Mouse (Mus musculus) lung, adult 2 months (tissue): ENCODE data around the gene Capn8. TPM values are rescaled to one million over a fixed set of nuclear protein-coding genes. Genes with fewer than 3 reads are reported as not detected.
A peak's percentile ranks its signal among the peaks of the same experiment; 100 is the strongest.

Experiments used
- DNase-seq: peaks from one replicate; pipeline ENCODE4 v3.0.0; 2022
- H3K4me1 ChIP-seq: fragments of 200-500 bp; 2 replicates; pipeline ENCODE4 v1.6.1; 2011; ENCODE audit warnings: low read length; ENCODE audit not compliant: control insufficient read depth, insufficient read depth
- H3K4me3 ChIP-seq: fragments of 200-500 bp; replicated peaks from 2 replicates; pipeline ENCODE3; 2011; ENCODE audit warnings: low read depth, mild to moderate bottlenecking, control low read depth, low read length; ENCODE audit errors: extremely low read depth
- CTCF ChIP-seq: fragments of 200-500 bp; IDR thresholded peaks from 2 replicates; pipeline ENCODE4 v1.5.1; 2011; ENCODE audit warnings: mild to moderate bottlenecking, low read length, control low read depth; ENCODE audit not compliant: insufficient read depth
- POLR2A ChIP-seq: fragments of 200-500 bp; IDR thresholded peaks from 2 replicates; pipeline ENCODE4 v1.6.1; 2011; ENCODE audit warnings: low read depth, mild to moderate bottlenecking, control low read depth, low read length, borderline replicate concordance; ENCODE audit errors: extremely low read depth
- WGBS: fragments of 180-500 bp; shearing (Covaris S2); methylation state at CpG from one replicate; pipeline ENCODE4 v1.1.7; 2018; 5-methylcytosine and 5-hydroxymethylcytosine counted together
- polyA plus RNA-seq: library from polyadenylated mRNA; depleted of rRNA; stranded (reverse); fragments of >200 nt; gene quantifications from 2 replicates; pipeline ENCODE4 v1.2.3, GENCODE M21; 2012

The Capn8 gene
- polyA plus RNA-seq, 1 experiment = 0.26 TPM

- Histone ChIP-seq H3K4me1 (no peaks in the 10 kb centered on the region; the same call in 1 of the 2 replicates), H3K4me3 (no peak overlapping the region)
- TF ChIP-seq CTCF (no peak), POLR2A (no peak)
- 22% methylated on average over 3 of the region's 3 CpGs for WGBS
- no peak for DNase-seq
Measured at GRCm38 (mm10) chr1:182571148-182571547, 6.3 kb downstream of the Capn8 start.

- Histone ChIP-seq H3K4me3 (no peak overlapping the region), H3K4me1 (no peaks in the 10 kb centered on the region; the same call in 1 of the 2 replicates)
- TF ChIP-seq CTCF (no peak), POLR2A (no peak)
- 90% methylated on average over 11 of the region's 11 CpGs for WGBS
- no peak for DNase-seq
Measured at GRCm38 (mm10) chr1:182571973-182572372, 7.2 kb downstream of the Capn8 start.

- no peak overlapping the region for H3K4me3 ChIP-seq
- no peak for TF ChIP-seq CTCF
- TF ChIP-seq POLR2A = no peak
- H3K4me1 ChIP-seq = no peaks in the 10 kb centered on the region; the same call in 1 of the 2 replicates
- 37% methylated on average over 8 of the region's 8 CpGs for WGBS
- no peak for DNase-seq
Measured at GRCm38 (mm10) chr1:182573856-182574665, 9.3 kb downstream of the Capn8 start.

- WGBS = 65% methylated on average over 4 of the region's 4 CpGs
- no peak overlapping the region for H3K4me3 ChIP-seq
- DNase-seq = peak; percentile 36
- no peaks in the 10 kb centered on the region; the same call in 1 of the 2 replicates for H3K4me1 ChIP-seq
- no peak for TF ChIP-seq CTCF
- 0 out of 2 replicates have a peak, but pooled peaks have one; percentile 12 for TF ChIP-seq POLR2A
Measured at GRCm38 (mm10) chr1:182574666-182575049, 9.9 kb downstream of the Capn8 start.

GRCm38 (mm10) chr1:182584169-182584568 is 19.4 kb downstream of the Capn8 start:
- Histone ChIP-seq H3K4me3 (no peak overlapping the region), H3K4me1 (no peaks in the 10 kb centered on the region; the same call in 1 of the 2 replicates)
- DNase-seq = no peak
- TF ChIP-seq POLR2A = no peak
- TF ChIP-seq CTCF = no peak
- WGBS = 85% methylated on average over 6 of the region's 6 CpGs

GRCm38 (mm10) chr1:182585162-182585840 is 20.5 kb downstream of the Capn8 start:
- H3K4me3 ChIP-seq = peak overlapping the region; percentile 50
- TF ChIP-seq POLR2A = no peak
- TF ChIP-seq CTCF = no peak
- WGBS = 14% methylated on average over 16 of the region's 16 CpGs
- H3K4me1 ChIP-seq = no peaks in the 10 kb centered on the region; the same call in 1 of the 2 replicates
- DNase-seq = peak; percentile 29

GRCm38 (mm10) chr1:182587706-182588105 is 22.9 kb downstream of the Capn8 start:
- WGBS = 69% methylated on average over 4 of the region's 4 CpGs
- no peak for DNase-seq

GRCm38 (mm10) chr1:182591491-182591890 is 26.7 kb downstream of the Capn8 start:
- no peaks in the 10 kb centered on the region for H3K4me1 ChIP-seq
- TF ChIP-seq POLR2A (no peak), CTCF (no peak)
- H3K4me3 ChIP-seq = no peak overlapping the region
- WGBS = 82% methylated on average over 7 of the region's 7 CpGs
- no peak for DNase-seq

More at GRCm38 (mm10) chr1:182587706-182588105, 22.9 kb downstream of the Capn8 start:
- no peak for TF ChIP-seq POLR2A
- TF ChIP-seq CTCF = no peak
- H3K4me3 ChIP-seq = no peak overlapping the region
- H3K4me1 ChIP-seq = no peaks in the 10 kb centered on the region; the same call in 1 of the 2 replicates

- Histone ChIP-seq H3K4me3 (no peak overlapping the region), H3K4me1 (no peaks in the 10 kb centered on the region)
- WGBS = 27% methylated on average over 4 of the region's 4 CpGs
- no peak for DNase-seq
- TF ChIP-seq POLR2A = no peak
- no peak for TF ChIP-seq CTCF
Measured at GRCm38 (mm10) chr1:182592436-182592835, 27.6 kb downstream of the Capn8 start.
